Mouse (Mus musculus) intestine, embryonic 14.5 days (tissue): ENCODE data around the gene Mctp2. TPM values are rescaled to one million over a fixed set of nuclear protein-coding genes. Genes with fewer than 3 reads are reported as not detected.

Source experiments
- ATAC-seq: fragments of 200-750 bp; cut with Nextera tagmentation; replicated peaks from 2 replicates; pipeline ENCODE4 v1.8.0; 2017; ENCODE audit warnings: low read depth, moderate number of reproducible peaks, moderate TSS enrichment, moderate library complexity; ENCODE audit not compliant: low FRiP score, low TSS enrichment
- DNase-seq: peaks from one replicate; pipeline ENCODE4 v3.0.0-alpha.2; 2018; ENCODE audit warnings: low spot score
- H3K27ac ChIP-seq: fragments of 300-500 bp; sonication (generic); 2 replicates; pipeline ENCODE4 v1.5.1; 2014; ENCODE audit warnings: low read depth, mild to moderate bottlenecking, control low read depth
- H3K27me3 ChIP-seq: fragments of 300-500 bp; sonication (generic); replicated peaks from 2 replicates; pipeline ENCODE4 v1.6.1; 2014; ENCODE audit warnings: low read length, control low read depth; ENCODE audit not compliant: control insufficient read depth, insufficient read depth
- H3K36me3 ChIP-seq: fragments of 300-500 bp; sonication (generic); 2 replicates; pipeline ENCODE4 v1.6.1; 2014; ENCODE audit warnings: low read length, control low read depth; ENCODE audit not compliant: control insufficient read depth, insufficient read depth
- H3K4me1 ChIP-seq: fragments of 300-500 bp; sonication (generic); replicated peaks from 2 replicates; pipeline ENCODE4 v1.6.1; 2014; ENCODE audit warnings: low read length, control low read depth, mixed read lengths; ENCODE audit not compliant: control insufficient read depth, insufficient read depth
- H3K4me2 ChIP-seq: fragments of 300-500 bp; sonication (generic); 2 replicates; pipeline ENCODE4 v1.6.1; 2014; ENCODE audit warnings: low read length
- H3K4me3 ChIP-seq: fragments of 300-500 bp; sonication (generic); 2 replicates; pipeline ENCODE4 v1.5.1; 2014; ENCODE audit warnings: low read depth, low read length, control low read depth, mixed read lengths
- H3K9ac ChIP-seq: fragments of 300-500 bp; sonication (generic); 2 replicates; pipeline ENCODE4 v1.6.1; 2014; ENCODE audit warnings: mild to moderate bottlenecking, low read length
- H3K9me3 ChIP-seq: fragments of 300-500 bp; sonication (generic); 2 replicates; pipeline ENCODE4 v1.6.1; 2016; ENCODE audit warnings: low read length, control low read depth; ENCODE audit not compliant: control insufficient read depth
- WGBS: fragments of 180-500 bp; shearing (Covaris S2); extraction: QIAGEN DNeasy Blood & Tissue Kit; methylation state at CpG from one replicate; pipeline ENCODE4 v1.1.7; 2014; 5-methylcytosine and 5-hydroxymethylcytosine counted together
- polyA plus RNA-seq: library from polyadenylated mRNA; unstranded; fragments of >200 nt; fragmentation: Nextera tagmentation; extraction: Ambion mirVana; gene quantifications from 2 replicates; pipeline ENCODE4 v1.2.1, GENCODE M21; 2014

The Mctp2 gene
- polyA plus RNA-seq, 1 experiment from 2014 or later, result 2.4 TPM

- Histone ChIP-seq H3K4me3 (no peak overlapping the region), H3K4me2 (no peak overlapping the region), H3K27ac (no peak overlapping the region), H3K27me3 (no peaks in the 10 kb centered on the region), H3K9ac (no peak overlapping the region), H3K4me1 (no peaks in the 10 kb centered on the region), H3K36me3 (no peaks in the 10 kb centered on the region), H3K9me3 (no peaks in the 10 kb centered on the region)
- 64% methylated on average over 4 of the region's 4 CpGs for WGBS
- no peak for ATAC-seq
- no peak for DNase-seq
These were observed 12.4 kb downstream of the Mctp2 start for GRCm38 (mm10) chr7:72293784-72294538.

GRCm38 (mm10) chr7:72292232-72292913 lies 14.0 kb downstream of the Mctp2 start:
- 0 out of 2 replicates have a peak, but pooled peaks have one; percentile 53 for ATAC-seq
- no peak overlapping the region for H3K4me2 ChIP-seq
- 78% methylated on average over 8 of the region's 8 CpGs for WGBS
- no peak overlapping the region for H3K4me3 ChIP-seq
- H3K4me1 ChIP-seq, result no peaks in the 10 kb centered on the region
- no peak overlapping the region for H3K9ac ChIP-seq
- no peak for DNase-seq
- H3K27ac ChIP-seq, result no peak overlapping the region
- no peaks in the 10 kb centered on the region for H3K27me3 ChIP-seq
- H3K9me3 ChIP-seq, result no peaks in the 10 kb centered on the region
- H3K36me3 ChIP-seq, result no peaks in the 10 kb centered on the region

DNA sequence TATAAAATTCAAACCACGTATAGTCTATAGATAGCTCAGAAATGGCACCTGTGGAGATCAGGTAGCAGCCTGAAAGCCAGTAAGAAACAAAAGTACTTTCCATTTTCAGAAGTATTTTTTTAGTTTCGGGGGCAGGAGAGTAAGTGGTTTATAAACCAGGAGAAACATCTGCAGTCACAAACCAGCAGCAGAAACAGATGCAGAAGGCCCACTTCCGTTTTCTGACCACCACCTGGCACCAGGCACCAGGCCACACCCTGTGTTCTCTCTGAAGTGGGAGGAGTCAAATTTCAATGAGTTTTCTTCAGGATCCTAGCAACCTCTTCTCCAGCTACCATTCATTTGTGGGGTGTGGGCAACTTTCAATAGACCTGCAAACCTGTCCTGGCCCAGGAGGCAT lies 25.7 kb downstream of the Mctp2 start:
- no peak for DNase-seq
- Histone ChIP-seq H3K4me2 (no peak overlapping the region), H3K36me3 (no peaks in the 10 kb centered on the region), H3K9ac (no peak overlapping the region), H3K27ac (no peak overlapping the region), H3K27me3 (no peaks in the 10 kb centered on the region), H3K4me3 (no peak overlapping the region), H3K4me1 (no peaks in the 10 kb centered on the region), H3K9me3 (no peaks in the 10 kb centered on the region)
- 64% methylated on average over 3 of the region's 3 CpGs for WGBS
- ATAC-seq, result no peak

GRCm38 (mm10) chr7:72278412-72278811 lies 28.0 kb downstream of the Mctp2 start:
- 88% methylated on average over 2 of the region's 2 CpGs for WGBS
- Histone ChIP-seq H3K4me3 (no peak overlapping the region), H3K27ac (no peak overlapping the region), H3K4me1 (no peaks in the 10 kb centered on the region), H3K9ac (no peak overlapping the region), H3K4me2 (no peak overlapping the region), H3K36me3 (no peaks in the 10 kb centered on the region), H3K27me3 (no peaks in the 10 kb centered on the region), H3K9me3 (no peaks in the 10 kb centered on the region)
- ATAC-seq (no peak), DNase-seq (no peak)

- no peak overlapping the region for H3K4me3 ChIP-seq
- 83% methylated on average over 5 of the region's 5 CpGs for WGBS
- no peak overlapping the region for H3K4me2 ChIP-seq
- no peaks in the 10 kb centered on the region for H3K4me1 ChIP-seq
- no peaks in the 10 kb centered on the region for H3K9me3 ChIP-seq
- no peak overlapping the region for H3K27ac ChIP-seq
- no peaks in the 10 kb centered on the region for H3K27me3 ChIP-seq
- no peak overlapping the region for H3K9ac ChIP-seq
- no peaks in the 10 kb centered on the region for H3K36me3 ChIP-seq
- DNase-seq (no peak), ATAC-seq (no peak)
These were observed 30.9 kb downstream of the Mctp2 start for GRCm38 (mm10) chr7:72275513-72275912.

- Histone ChIP-seq H3K9ac (no peak overlapping the region), H3K4me2 (no peak overlapping the region), H3K27ac (no peak overlapping the region), H3K9me3 (no peaks in the 10 kb centered on the region), H3K4me3 (no peak overlapping the region), H3K4me1 (no peaks in the 10 kb centered on the region), H3K27me3 (no peaks in the 10 kb centered on the region), H3K36me3 (no peaks in the 10 kb centered on the region)
- 89% methylated on average over 6 of the region's 6 CpGs for WGBS
- no peak for DNase-seq
- ATAC-seq, result no peak
These were observed 34.9 kb downstream of the Mctp2 start for GRCm38 (mm10) chr7:72271546-72271945.

GRCm38 (mm10) chr7:72269994-72270393 lies 36.4 kb downstream of the Mctp2 start:
- no peaks in the 10 kb centered on the region for H3K36me3 ChIP-seq
- no peaks in the 10 kb centered on the region for H3K4me1 ChIP-seq
- no peaks in the 10 kb centered on the region for H3K9me3 ChIP-seq
- no peak overlapping the region for H3K27ac ChIP-seq
- 79% methylated on average over 6 of the region's 6 CpGs for WGBS
- no peak overlapping the region for H3K4me3 ChIP-seq
- no peak overlapping the region for H3K4me2 ChIP-seq
- ATAC-seq (no peak), DNase-seq (no peak)
- no peaks in the 10 kb centered on the region for H3K27me3 ChIP-seq
- no peak overlapping the region for H3K9ac ChIP-seq

DNA sequence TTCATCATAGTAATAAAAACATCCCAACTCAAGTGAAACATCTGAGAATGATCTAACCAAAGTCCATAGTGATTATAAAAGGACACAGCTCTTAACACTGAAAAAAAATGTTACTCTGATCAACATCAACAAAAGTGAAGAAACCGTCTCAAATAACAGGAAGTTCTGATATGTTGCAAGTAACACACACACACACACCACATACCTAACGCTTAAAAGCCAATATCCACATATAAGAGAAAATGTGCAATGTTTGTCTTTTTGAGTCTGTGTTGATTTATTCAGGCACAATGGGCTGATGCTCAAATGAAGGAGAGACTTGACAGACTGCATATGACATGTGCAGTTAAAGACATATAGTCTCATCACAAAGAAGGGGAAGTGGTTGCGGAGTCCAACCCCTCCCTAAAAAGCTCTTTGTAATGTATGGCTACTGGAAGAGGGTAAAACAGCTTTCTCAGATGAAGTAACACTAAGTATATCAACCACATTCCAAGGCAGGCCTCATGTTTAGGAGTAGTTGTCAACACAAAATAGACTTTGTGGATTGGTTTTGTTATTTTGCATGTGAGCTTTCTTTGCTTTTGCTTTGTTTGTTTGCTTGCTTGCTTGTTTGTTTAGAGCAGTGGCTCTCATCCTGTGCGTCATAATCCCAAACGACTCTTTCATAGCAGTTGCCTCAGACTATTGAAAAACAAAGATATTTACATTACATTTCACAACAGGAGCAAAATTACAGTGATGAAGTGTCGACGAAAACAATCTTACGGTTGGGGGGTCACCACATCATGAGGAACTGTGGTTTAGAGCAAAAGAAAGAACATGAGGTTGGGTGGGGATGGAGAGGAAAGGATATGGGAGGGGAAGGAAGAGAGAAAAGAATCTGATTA lies 45.4 kb downstream of the Mctp2 start:
- no peak for DNase-seq
- Histone ChIP-seq H3K4me3 (no peak overlapping the region), H3K27ac (no peak overlapping the region), H3K4me2 (no peak overlapping the region), H3K9me3 (no peaks in the 10 kb centered on the region), H3K4me1 (no peaks in the 10 kb centered on the region), H3K27me3 (no peaks in the 10 kb centered on the region), H3K9ac (no peak overlapping the region), H3K36me3 (no peaks in the 10 kb centered on the region)
- WGBS, result 84% methylated on average over 8 of the region's 8 CpGs
- ATAC-seq, result no peak
